Mouse (Mus musculus) MEL (cell line): Measurements from ENCODE around the gene Gm49450. TPM values are rescaled to one million over a fixed set of nuclear protein-coding genes. Genes with fewer than 3 reads are reported as not detected.

Experiments used
- DNase-seq: peaks from one replicate; pipeline ENCODE4 v3.0.0; 2011; ENCODE audit warnings: low read depth, low spot score
- H3K27ac ChIP-seq: 2 replicates; pipeline ENCODE4 v1.5.1; 2012; ENCODE audit warnings: low read depth, mild to moderate bottlenecking, control low read depth, low read length, moderate library complexity; ENCODE audit not compliant: control insufficient read depth
- H3K27me3 ChIP-seq, 2 experiments: fragments of 150-350 bp in 1 of 2; sonication (generic) in 1 of 2; 2 replicates each; pipeline ENCODE4 v1.6.1; 2012; ENCODE audit warnings: low read length in 2 of 2, mild to moderate bottlenecking in 2 of 2, improper control_type of control experiment in 1 of 2, moderate library complexity in 1 of 2; ENCODE audit not compliant: insufficient read depth in 2 of 2, control insufficient read depth in 1 of 2
- H3K36me3 ChIP-seq, 2 experiments: 2 replicates each; pipeline ENCODE4 v1.6.1; 2012 to 2014; ENCODE audit warnings: low read length in 2 of 2, improper control_type of control experiment in 1 of 2, inconsistent platforms in 1 of 2, mild to moderate bottlenecking in 1 of 2; ENCODE audit not compliant: insufficient read depth in 2 of 2, control insufficient read depth in 1 of 2
- H3K4me1 ChIP-seq, 2 experiments: fragments of 150-350 bp in 1 of 2; sonication (generic) in 1 of 2; 2 replicates each; pipeline ENCODE4 v1.6.1; 2012; ENCODE audit warnings: low read length in 2 of 2, improper control_type of control experiment in 1 of 2, mild to moderate bottlenecking in 1 of 2; ENCODE audit not compliant: insufficient read depth in 2 of 2, control insufficient read depth in 1 of 2
- H3K4me3 ChIP-seq, 2 experiments: fragments of 150-350 bp in 1 of 2; sonication (generic) in 1 of 2; 2 replicates each; pipeline ENCODE4 v1.5.1; 2012; ENCODE audit warnings: low read depth in 2 of 2, low read length in 2 of 2, mild to moderate bottlenecking in 2 of 2, moderate library complexity in 2 of 2, control low read depth in 1 of 2, improper control_type of control experiment in 1 of 2; ENCODE audit not compliant: control insufficient read depth in 1 of 2, insufficient read depth in 1 of 2
- H3K79me2 ChIP-seq: 2 replicates; pipeline ENCODE4 v1.6.1; 2012; ENCODE audit warnings: mild to moderate bottlenecking, low read length, moderate library complexity; ENCODE audit not compliant: control insufficient read depth, poor library complexity, insufficient read depth
- H3K9ac ChIP-seq: 2 replicates; pipeline ENCODE4 v1.6.1; 2012; ENCODE audit warnings: low read depth, mild to moderate bottlenecking, control low read depth, low read length, moderate library complexity; ENCODE audit not compliant: control insufficient read depth, poor library complexity, severe bottlenecking
- H3K9me3 ChIP-seq: fragments of 150-350 bp; sonication (generic); replicated peaks from 2 replicates; pipeline ENCODE4 v1.6.1; 2012; ENCODE audit warnings: mild to moderate bottlenecking, low read length, improper control_type of control experiment, moderate library complexity; ENCODE audit not compliant: insufficient read depth
- BHLHE40 ChIP-seq: IDR thresholded peaks from 2 replicates; pipeline ENCODE4 v1.6.1; 2012; ENCODE audit warnings: low read depth, mild to moderate bottlenecking, inconsistent platforms, low read length, improper control_type of control experiment, borderline replicate concordance
- CHD1 ChIP-seq: IDR thresholded peaks from 2 replicates; pipeline ENCODE4 v1.6.1; 2012; ENCODE audit warnings: low read depth, mild to moderate bottlenecking, inconsistent platforms, low read length, improper control_type of control experiment
- CHD2 ChIP-seq: IDR thresholded peaks from 2 replicates; pipeline ENCODE4 v1.6.1; 2011; ENCODE audit warnings: low read length, improper control_type of control experiment
- ELF1 ChIP-seq: IDR thresholded peaks from 2 replicates; pipeline ENCODE4 v1.6.1; 2014; ENCODE audit warnings: low read depth, mild to moderate bottlenecking, inconsistent platforms, low read length, improper control_type of control experiment, moderate library complexity
- EP300 ChIP-seq, 2 experiments: IDR thresholded peaks; 2 replicates each; pipeline ENCODE4 v1.6.1; 2011; ENCODE audit warnings: improper control_type of control experiment in 2 of 2, low read length in 2 of 2, low read depth in 1 of 2, mild to moderate bottlenecking in 1 of 2
- GABPA ChIP-seq: IDR thresholded peaks from 2 replicates; pipeline ENCODE4 v1.6.1; 2012; ENCODE audit warnings: low read depth, mild to moderate bottlenecking, inconsistent platforms, low read length, improper control_type of control experiment, moderate library complexity
- HCFC1 ChIP-seq: IDR thresholded peaks from 2 replicates; pipeline ENCODE4 v1.6.1; 2012; ENCODE audit warnings: low read depth, mild to moderate bottlenecking, inconsistent platforms, low read length, improper control_type of control experiment, moderate library complexity
- MAFK ChIP-seq: IDR thresholded peaks from 2 replicates; pipeline ENCODE4 v1.6.1; 2011; ENCODE audit warnings: low read depth, mild to moderate bottlenecking, low read length, improper control_type of control experiment, borderline replicate concordance
- MAX ChIP-seq: IDR thresholded peaks from 2 replicates; pipeline ENCODE4 v1.6.1; 2011; ENCODE audit warnings: low read length, improper control_type of control experiment
- MYB ChIP-seq: IDR thresholded peaks from 2 replicates; pipeline ENCODE4 v1.6.1; 2011; ENCODE audit warnings: mild to moderate bottlenecking, low read depth, low read length, improper control_type of control experiment
- MYC ChIP-seq: IDR thresholded peaks from 2 replicates; pipeline ENCODE4 v1.6.1; 2011; ENCODE audit warnings: low read depth, mild to moderate bottlenecking, low read length, improper control_type of control experiment, moderate library complexity
- NELFE ChIP-seq: IDR thresholded peaks from 2 replicates; pipeline ENCODE4 v1.6.1; 2011; ENCODE audit warnings: low read depth, low read length, improper control_type of control experiment
- RCOR1 ChIP-seq: IDR thresholded peaks from 2 replicates; pipeline ENCODE4 v1.6.1; 2012; ENCODE audit warnings: low read depth, mild to moderate bottlenecking, inconsistent platforms, low read length, improper control_type of control experiment
- SMC3 ChIP-seq: IDR thresholded peaks from 2 replicates; pipeline ENCODE4 v1.6.1; 2011; ENCODE audit warnings: low read depth, low read length, improper control_type of control experiment
- TCF12 ChIP-seq: IDR thresholded peaks from 2 replicates; pipeline ENCODE4 v1.6.1; 2014; ENCODE audit warnings: low read depth, mild to moderate bottlenecking, inconsistent platforms, low read length, improper control_type of control experiment, moderate library complexity
- UBTF ChIP-seq: IDR thresholded peaks from 2 replicates; pipeline ENCODE4 v1.6.1; 2012; ENCODE audit warnings: low read depth, mild to moderate bottlenecking, inconsistent platforms, low read length, improper control_type of control experiment, moderate library complexity, borderline replicate concordance; ENCODE audit not compliant: insufficient read depth
- USF1 ChIP-seq: IDR thresholded peaks from 2 replicates; pipeline ENCODE4 v1.6.1; 2014; ENCODE audit warnings: low read depth, mild to moderate bottlenecking, inconsistent platforms, low read length, improper control_type of control experiment, moderate library complexity
- ZC3H11A ChIP-seq: IDR thresholded peaks from 2 replicates; pipeline ENCODE4 v1.6.1; 2012; ENCODE audit warnings: low read depth, mild to moderate bottlenecking, inconsistent platforms, low read length, improper control_type of control experiment
- ZKSCAN1 ChIP-seq: IDR thresholded peaks from 2 replicates; pipeline ENCODE4 v1.6.1; 2012; ENCODE audit warnings: low read depth, mild to moderate bottlenecking, inconsistent platforms, low read length, improper control_type of control experiment, moderate library complexity
- ZNF384 ChIP-seq: IDR thresholded peaks from 2 replicates; pipeline ENCODE4 v1.6.1; 2012; ENCODE audit warnings: low read depth, mild to moderate bottlenecking, inconsistent platforms, low read length, improper control_type of control experiment
- polyA plus RNA-seq, 2 experiments: library from polyadenylated mRNA; stranded (reverse) in 1 of 2; unstranded in 1 of 2; fragments of >175 nt in 1 of 2; fragments of >200 nt in 1 of 2; gene quantifications; 2 replicates each; pipeline versions ENCODE4 v1.2.1 to v1.2.4; 2012; ENCODE audit warnings: low replicate concordance in 2 of 2, low read depth in 1 of 2; ENCODE audit not compliant: insufficient read length in 2 of 2, insufficient read depth in 1 of 2, missing spikeins in 1 of 2
- total RNA-seq: library from RNA; depleted of rRNA; stranded (reverse); fragments of 300-350 nt; gene quantifications from 2 replicates; pipeline ENCODE4 v1.2.3, GENCODE M21; 2012

Gm49450 gene
- total and polyA plus RNA-seq, 3 experiments: not detected

- H3K4me1 ChIP-seq: peaks cover 0 to 7% of the 10 kb centered on the region in 2 experiments; a peak in 2 of 4 replicates
- H3K9ac ChIP-seq: no peak overlapping the region
- no peaks in the 10 kb centered on the region for H3K79me2 ChIP-seq
- H3K27me3 ChIP-seq: peaks cover 0 to 3% of the 10 kb centered on the region in 2 experiments; a peak in 1 of 4 replicates
- no peak overlapping the region for H3K27ac ChIP-seq
- TF ChIP-seq GABPA (no peak), EP300 (IDR thresholded peaks at IDR 0.05; ENCODE audit: low read depth in 1 of 2, low read length in 2 of 2) (no peak), NELFE (no peak), MYC (no peak), HCFC1 (no peak), USF1 (no peak), MAFK (no peak), ZNF384 (no peak), CHD2 (no peak), TCF12 (no peak), BHLHE40 (no peak), MYB (no peak)
- peaks cover 0 to 4% of the 10 kb centered on the region in 2 experiments; a peak in 2 of 4 replicates for H3K36me3 ChIP-seq
- no peaks in the 10 kb centered on the region for H3K9me3 ChIP-seq
- DNase-seq: no peak
- no peak overlapping the region for H3K4me3 ChIP-seq
These were observed 65.8 kb downstream of the Gm49450 start for GRCm38 (mm10) chr15:98887526-98887925.

- no peaks in the 10 kb centered on the region for H3K79me2 ChIP-seq
- no peak overlapping the region for H3K4me3 ChIP-seq
- no peak overlapping the region for H3K27ac ChIP-seq
- H3K36me3 ChIP-seq: peaks cover 0 to 6% of the 10 kb centered on the region in 2 experiments; a peak in 2 of 4 replicates
- peaks cover 0 to 3% of the 10 kb centered on the region in 2 experiments; a peak in 1 of 4 replicates for H3K27me3 ChIP-seq
- DNase-seq: no peak
- no peaks in the 10 kb centered on the region for H3K9me3 ChIP-seq
- no peak overlapping the region for H3K9ac ChIP-seq
- H3K4me1 ChIP-seq: peaks cover 2 to 8% of the 10 kb centered on the region in 2 experiments
- no peak for TF ChIP-seq USF1
- no peak for TF ChIP-seq UBTF
- TF ChIP-seq ELF1: no peak
- no peak for TF ChIP-seq MYC
- TF ChIP-seq ZC3H11A: no peak
- no peak for TF ChIP-seq ZNF384
- TF ChIP-seq EP300 (IDR thresholded peaks at IDR 0.05; ENCODE audit: low read depth in 1 of 2, low read length in 2 of 2): no peak
- no peak for TF ChIP-seq RCOR1
- TF ChIP-seq MAX: no peak
- TF ChIP-seq ZKSCAN1: no peak
- TF ChIP-seq CHD1: no peak
- no peak for TF ChIP-seq NELFE
- TF ChIP-seq SMC3: no peak
These were observed 66.5 kb downstream of the Gm49450 start for GRCm38 (mm10) chr15:98886667-98887387.
